Mouse (Mus musculus): ENCODE measurements around the gene Paqr7. TPM values are rescaled to one million over a fixed set of nuclear protein-coding genes. Genes with fewer than 3 reads are reported as not detected.

The Paqr7 gene
- total and polyA plus RNA-seq, 3 experiments: 0.43 to 2.7 (median 0.89) TPM

DNA sequence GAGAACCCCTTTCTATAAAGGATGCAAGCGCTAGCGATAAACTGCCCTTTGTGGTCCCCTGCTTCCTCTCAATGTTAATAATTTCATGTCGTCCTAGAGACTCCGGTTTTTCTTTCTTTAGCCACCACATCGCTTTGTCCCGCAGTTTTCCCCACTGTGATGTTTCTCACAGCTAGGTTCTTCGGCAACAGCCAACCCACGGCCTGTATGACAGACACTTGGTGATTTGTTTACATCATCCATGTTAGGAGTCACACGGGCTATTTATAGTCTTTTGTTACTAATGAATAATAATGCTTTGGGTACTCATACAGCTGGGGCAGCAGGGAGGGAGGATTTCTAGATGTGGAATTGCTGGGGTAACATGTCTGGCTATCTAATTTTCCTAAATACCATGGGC, 45.0 kb upstream of the Paqr7 start:
- in situ Hi-C loops (cut with MboI; ENCODE audit: low pct_ligation_motif_present, low pct_unique_long_range_greater_than_20kb, low sequenced_read_pairs): no loop called here
- peaks cover 20% of the 10 kb centered on the region for H3K27me3 ChIP-seq (replicated peaks)

DNA sequence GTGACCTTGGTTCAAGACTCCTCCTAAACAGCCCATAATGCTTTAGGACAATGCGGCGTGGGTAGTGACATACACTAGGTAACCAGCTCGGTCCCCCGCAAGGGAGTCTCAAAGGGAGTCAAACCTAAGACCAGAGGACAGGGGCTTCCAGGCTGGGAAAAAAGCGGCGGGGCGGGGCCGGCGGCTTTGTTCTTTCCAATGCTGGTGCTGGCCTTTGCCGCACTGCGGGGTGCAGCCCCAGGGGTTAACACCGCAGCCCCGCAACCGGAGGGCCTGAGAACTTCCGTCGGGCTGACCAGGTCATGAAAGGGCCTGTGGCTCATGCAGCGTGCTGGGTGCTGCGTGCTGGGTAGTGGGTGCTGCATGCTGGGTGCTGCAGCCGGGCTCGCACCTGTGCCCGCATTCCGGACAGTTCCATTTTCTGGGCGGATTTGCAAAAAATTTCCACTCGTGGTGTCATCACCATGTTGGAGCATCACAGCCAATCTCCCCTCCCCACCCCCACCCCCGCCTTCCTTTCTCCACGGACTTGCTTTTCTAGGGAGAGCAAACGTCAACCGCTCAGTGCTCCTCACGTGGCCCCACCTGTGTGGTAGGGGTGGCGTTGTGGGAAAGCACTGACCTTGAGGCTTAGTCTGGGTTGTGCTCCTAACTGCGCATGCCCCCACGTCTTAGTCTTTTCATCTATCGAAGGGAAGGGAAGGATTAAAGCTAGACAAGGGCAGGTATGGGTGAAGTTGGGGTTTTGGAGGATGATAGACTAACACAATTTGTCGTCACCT, 42.7 kb upstream of the Paqr7 start:
- Histone ChIP-seq H3K4me1 (ENCODE audit: control insufficient read depth in 1 of 2, insufficient read depth in 2 of 2) (peaks cover 0 to 2% of the 10 kb centered on the region in 2 experiments; a peak in 1 of 4 replicates), H3K9ac (ENCODE audit: insufficient read depth, low read depth) (no peak overlapping the region), H3K4me3 (replicated peaks in 1 of 3; ENCODE audit: low read depth in 2 of 3, low read length in 2 of 3, poor library complexity in 1 of 3) (no peak overlapping the region), H3K79me2 (replicated peaks; ENCODE audit: control insufficient read depth, extremely low read depth, insufficient read depth, poor library complexity, severe bottlenecking) (no peaks in the 10 kb centered on the region), H3K27me3 (replicated peaks) (peaks cover 19% of the 10 kb centered on the region), H3K27ac (ENCODE audit: insufficient read depth, low read depth) (no peak overlapping the region), H3K9me3 (replicated peaks; ENCODE audit: low read length) (no peaks in the 10 kb centered on the region), H3K36me3 (replicated peaks in 1 of 2; ENCODE audit: control insufficient read depth in 1 of 2, insufficient read depth in 1 of 2, low read length in 1 of 2) (no peaks in the 10 kb centered on the region), H3K4me2 (ENCODE audit: insufficient read depth, low read depth, poor library complexity, severe bottlenecking) (no peak overlapping the region)
- dilution Hi-C loops (cut with MboI; ENCODE audit: extremely low pct_ligation_motif_present, extremely low pct_unique_long_range_greater_than_20kb, low sequenced_read_pairs): no loop called here
- TF ChIP-seq USF2 (conservative IDR thresholded peaks at IDR 0.05; ENCODE audit: low read depth, low read length) (no peak), BHLHE40 (IDR thresholded peaks at IDR 0.05; ENCODE audit: low read depth, low read length) (no peak), HCFC1 (IDR thresholded peaks at IDR 0.05; ENCODE audit: low read depth, low read length) (no peak), MYC (IDR thresholded peaks at IDR 0.05; ENCODE audit: low read depth, low read length) (no peak), POLR2AphosphoS2 (IDR thresholded peaks at IDR 0.05; ENCODE audit: low read depth, low read length) (no peak), RAD21 (IDR thresholded peaks at IDR 0.05; ENCODE audit: low read depth, low read length) (no peak), KAT2A (IDR thresholded peaks at IDR 0.05; ENCODE audit: insufficient replicate concordance, low read length) (no peak), SMC3 (IDR thresholded peaks at IDR 0.05; ENCODE audit: low read depth, low read length) (no peak), JUND (conservative IDR thresholded peaks at IDR 0.05; ENCODE audit: low read depth, low read length) (no peak), MEF2A (IDR thresholded peaks at IDR 0.05; ENCODE audit: borderline replicate concordance, low read depth, low read length) (no peak), IRF4 (IDR thresholded peaks at IDR 0.05; ENCODE audit: low read depth, low read length) (no peak), E2F4 (IDR thresholded peaks at IDR 0.05; ENCODE audit: insufficient replicate concordance, low read depth, low read length) (no peak), CTCF (conservative IDR thresholded peaks at IDR 0.05 in 1 of 2, IDR thresholded peaks at IDR 0.05 in 1 of 2; ENCODE audit: low read depth in 2 of 2, low read length in 2 of 2) (no peak), MAFK (IDR thresholded peaks at IDR 0.05; ENCODE audit: insufficient replicate concordance, low read length) (no peak), GABPA (IDR thresholded peaks at IDR 0.05; ENCODE audit: insufficient replicate concordance, low read depth, low read length) (no peak), TCF12 (IDR thresholded peaks at IDR 0.05; ENCODE audit: low read depth, low read length) (no peak), MAZ (IDR thresholded peaks at IDR 0.05; ENCODE audit: low read depth, low read length) (no peak), ZNF384 (IDR thresholded peaks at IDR 0.05; ENCODE audit: low read depth, low read length) (no peak), PAX5 (IDR thresholded peaks at IDR 0.05; ENCODE audit: low read length) (no peak)
- DNase-seq (ENCODE audit: extremely low read depth): no peak
- in situ Hi-C loops (cut with MboI; ENCODE audit: low pct_ligation_motif_present, low pct_unique_long_range_greater_than_20kb, low sequenced_read_pairs): no loop called here

More for the DNA sequence above, 45.0 kb upstream of the Paqr7 start:
- TF ChIP-seq CHD2 (IDR thresholded peaks at IDR 0.05; ENCODE audit: low read length) (no peak), SIN3A (IDR thresholded peaks at IDR 0.05; ENCODE audit: low read length) (no peak), BHLHE40 (IDR thresholded peaks at IDR 0.05; ENCODE audit: low read depth, low read length) (no peak), MAX (IDR thresholded peaks at IDR 0.05; ENCODE audit: low read length) (no peak)
- Histone ChIP-seq H3K4me2 (ENCODE audit: insufficient read depth, low read depth, poor library complexity, severe bottlenecking) (no peak overlapping the region; the same call in 1 of the 2 replicates), H3K4me3 (replicated peaks in 1 of 3; ENCODE audit: low read depth in 2 of 3, low read length in 2 of 3, poor library complexity in 1 of 3) (no peak overlapping the region), H3K27ac (ENCODE audit: insufficient read depth, low read depth) (no peak overlapping the region), H3K9me3 (replicated peaks; ENCODE audit: low read length) (no peaks in the 10 kb centered on the region), H3K79me2 (replicated peaks; ENCODE audit: control insufficient read depth, extremely low read depth, insufficient read depth, poor library complexity, severe bottlenecking) (no peaks in the 10 kb centered on the region), H3K4me1 (ENCODE audit: control insufficient read depth in 1 of 2, insufficient read depth in 2 of 2) (peaks cover 4 to 7% of the 10 kb centered on the region in 2 experiments; a peak in 2 of 4 replicates), H3K9ac (ENCODE audit: insufficient read depth, low read depth) (no peak overlapping the region), H3K36me3 (replicated peaks in 1 of 2; ENCODE audit: control insufficient read depth in 1 of 2, insufficient read depth in 1 of 2, low read length in 1 of 2) (no peaks in the 10 kb centered on the region)
- DNase-seq (ENCODE audit: extremely low read depth): no peak
- dilution Hi-C loops (cut with MboI; ENCODE audit: extremely low pct_ligation_motif_present, extremely low pct_unique_long_range_greater_than_20kb, low sequenced_read_pairs): no loop called here
